Comparison of ENCODE assay signal across 11 mouse cellular contexts in the genomic region with DNA sequence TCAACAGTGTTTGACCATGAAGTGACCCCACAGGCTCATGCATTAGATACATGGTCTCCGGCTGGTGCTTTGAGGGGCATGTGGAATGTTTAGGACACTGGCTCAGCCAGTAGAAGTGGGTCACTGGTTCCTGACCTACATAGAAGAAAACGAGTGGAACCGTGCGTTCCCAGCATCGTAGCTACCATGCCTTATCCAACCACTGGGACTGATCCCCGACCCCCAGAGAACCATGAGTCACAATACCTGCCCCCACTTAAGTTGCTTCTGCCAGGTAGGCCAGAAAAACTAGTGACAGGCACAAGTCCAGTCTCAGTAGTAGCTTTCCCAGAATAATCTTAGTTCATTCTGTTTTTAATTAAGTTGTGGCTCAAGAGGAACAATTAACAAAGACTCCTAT.
"Had no signal": no experiment of that assay in that cellular context is flagged by ENCODE, and none has a peak within 500 bp of the region (broad histone marks: within the 10 kb centered on the region; RNA-seq: fewer than 3 reads in every experiment).

No protein-coding gene starts in this region.

- H3K36me3 ChIP-seq: limb, embryonic 13.5 days; liver, embryonic 15.5 days; midbrain, embryonic 12.5 days; stomach, embryonic 15.5 days had no signal

- DNase-seq: kidney, adult 8-10 months; lung, embryonic 14.5 days; lung, postnatal 10 days; lung, postnatal 4 days had no signal

- H3K9me3 ChIP-seq: limb, embryonic 13.5 days; liver, embryonic 15.5 days; midbrain, embryonic 12.5 days; stomach, embryonic 15.5 days had no signal

- H3K27me3 ChIP-seq: liver, embryonic 15.5 days; midbrain, embryonic 12.5 days; stomach, embryonic 15.5 days had no signal

- H3K4me1 ChIP-seq: liver, embryonic 15.5 days had no signal

- H3K4me2 ChIP-seq: limb, embryonic 13.5 days; liver, embryonic 11.5 days; liver, embryonic 15.5 days; lung, embryonic 14.5 days; midbrain, embryonic 12.5 days; stomach, embryonic 15.5 days had no signal

- H3K9ac ChIP-seq: limb, embryonic 13.5 days; liver, embryonic 15.5 days; lung, embryonic 14.5 days; midbrain, embryonic 12.5 days; stomach, embryonic 15.5 days had no signal

- H3K27ac ChIP-seq: left cerebral cortex, adult 2 months; liver, embryonic 15.5 days; midbrain, embryonic 12.5 days; stomach, embryonic 15.5 days had no signal

- H3K4me3 ChIP-seq: left cerebral cortex, adult 2 months; limb, embryonic 13.5 days; liver, embryonic 15.5 days; midbrain, embryonic 12.5 days; stomach, embryonic 15.5 days had no signal

- ATAC-seq: midbrain, embryonic 16.5 days had no signal
